8 mouse cellular contexts compared by ENCODE assay signal in the genomic region with DNA sequence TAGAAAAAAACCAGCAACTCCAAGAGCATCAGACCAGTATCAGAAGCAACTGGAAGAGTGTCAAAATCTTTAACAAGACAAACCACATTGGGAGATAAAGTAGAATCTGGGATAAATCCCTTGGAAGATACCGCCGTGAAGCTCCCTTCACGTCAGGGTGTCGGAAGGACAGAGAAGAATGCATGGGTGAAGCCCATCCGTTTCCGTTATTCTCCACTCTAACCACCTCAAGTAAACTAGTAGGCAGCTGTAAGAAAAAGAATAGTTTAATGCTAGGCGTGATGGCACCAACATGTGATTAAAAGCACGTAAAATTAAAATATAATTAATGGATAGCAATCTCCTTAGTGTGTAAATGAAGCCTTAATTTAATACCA. TPM values are rescaled to one million over a fixed set of nuclear protein-coding genes. Genes with fewer than 3 reads are reported as not detected.
DNase-seq lines count a peak whose midpoint lies in the region; ATAC-seq and TF ChIP-seq lines count a peak whose summit lies in the region.

No protein-coding gene starts in this region.

- peak overlapping the region; percentile 76 for H3K4me3 ChIP-seq in layer of hippocampus, adult 2 months
- H3K4me3 ChIP-seq in embryonic facial prominence, embryonic 13.5 days = peak overlapping the region; percentile 52
- peak overlapping the region; percentile 68 for H3K4me3 ChIP-seq in intestine, embryonic 16.5 days (ENCODE audit: low read length)
- H3K4me3 ChIP-seq in midbrain, embryonic 15.5 days = peak overlapping the region; percentile 49

- H3K9ac ChIP-seq in embryonic facial prominence, embryonic 13.5 days = peak overlapping the region; percentile 72
- H3K9ac ChIP-seq in intestine, embryonic 16.5 days (ENCODE audit: low read depth, low read length) = peak overlapping the region; percentile 56
- peak overlapping the region; percentile 57 for H3K9ac ChIP-seq in midbrain, embryonic 15.5 days

- intact Hi-C loops in left cerebral cortex, postnatal 14 days (cut with DNase I) = loop anchor here (10.0 kb wide), 1 partner anchor 92 kb away; the partner anchor contains the start of gene Zfp790

- H3K27me3 ChIP-seq in embryonic facial prominence, embryonic 13.5 days = no peaks in the 10 kb centered on the region
- H3K27me3 ChIP-seq in intestine, embryonic 16.5 days (replicated peaks; ENCODE audit: control insufficient read depth, insufficient read depth, low read length) = no peaks in the 10 kb centered on the region
- H3K27me3 ChIP-seq in midbrain, embryonic 15.5 days (replicated peaks) = no peaks in the 10 kb centered on the region

- DNase-seq in layer of hippocampus, adult 2 months (ENCODE audit: low spot score in 2 of 2) = no peak
- DNase-seq in layer of hippocampus, adult 18-20 months (ENCODE audit: low spot score in 2 of 2) = no peak
- DNase-seq in urinary bladder, postnatal 10 days (ENCODE audit: low spot score) = no peak
- DNase-seq in MN1 (ENCODE audit: low spot score) = no peak
- DNase-seq in left cerebral cortex, postnatal 14 days (ENCODE audit: low spot score in 2 of 2) = no peak

- TF ChIP-seq CTCF in layer of hippocampus, adult 2 months (conservative IDR thresholded peaks at IDR 0.05) = no peak

- H3K4me2 ChIP-seq in embryonic facial prominence, embryonic 13.5 days = peak overlapping the region; percentile 60
- peak overlapping the region; percentile 70 for H3K4me2 ChIP-seq in intestine, embryonic 16.5 days (ENCODE audit: low read depth, low read length)
- peak overlapping the region; percentile 52 for H3K4me2 ChIP-seq in midbrain, embryonic 15.5 days

- H3K9me3 ChIP-seq in embryonic facial prominence, embryonic 13.5 days = no peaks in the 10 kb centered on the region
- H3K9me3 ChIP-seq in intestine, embryonic 16.5 days (ENCODE audit: control insufficient read depth, low read length) = no peaks in the 10 kb centered on the region
- no peaks in the 10 kb centered on the region for H3K9me3 ChIP-seq in midbrain, embryonic 15.5 days

- WGBS in embryonic facial prominence, embryonic 13.5 days = 27% methylated on average over 8 of the region's 8 CpGs
- 23% methylated on average over 8 of the region's 8 CpGs for WGBS in intestine, embryonic 16.5 days
- 15% methylated on average over 8 of the region's 8 CpGs for WGBS in midbrain, embryonic 15.5 days

- H3K27ac ChIP-seq in layer of hippocampus, adult 2 months = peak overlapping the region; percentile 98
- H3K27ac ChIP-seq in embryonic facial prominence, embryonic 13.5 days = peak overlapping the region; percentile 94
- peak overlapping the region; percentile 98 for H3K27ac ChIP-seq in intestine, embryonic 16.5 days (ENCODE audit: low read length)
- H3K27ac ChIP-seq in midbrain, embryonic 15.5 days = peak overlapping the region; percentile 96

- ATAC-seq in embryonic facial prominence, embryonic 13.5 days (ENCODE audit: insufficient number of reproducible peaks, insufficient read depth, low FRiP score, low TSS enrichment, low read depth) = no peak
- ATAC-seq in intestine, embryonic 16.5 days = no peak
- no peak for ATAC-seq in midbrain, embryonic 15.5 days (replicated peaks)

- peaks cover 27% of the 10 kb centered on the region for H3K36me3 ChIP-seq in embryonic facial prominence, embryonic 13.5 days
- peaks cover 6% of the 10 kb centered on the region; the same call in 1 of the 2 replicates for H3K36me3 ChIP-seq in intestine, embryonic 16.5 days (ENCODE audit: control insufficient read depth, insufficient read depth, low read length)
- peaks cover 3% of the 10 kb centered on the region; the same call in 1 of the 2 replicates for H3K36me3 ChIP-seq in midbrain, embryonic 15.5 days (replicated peaks)

- H3K4me1 ChIP-seq in embryonic facial prominence, embryonic 13.5 days = peaks cover 20% of the 10 kb centered on the region
- H3K4me1 ChIP-seq in intestine, embryonic 16.5 days (ENCODE audit: control insufficient read depth, insufficient read depth, low read length) = peaks cover 8% of the 10 kb centered on the region; the same call in 1 of the 2 replicates
- H3K4me1 ChIP-seq in midbrain, embryonic 15.5 days = peaks cover 32% of the 10 kb centered on the region

RNA-seq across cellular contexts. Expression of gene Zfp27, which starts 0.3 kb away (rescaled TPM):
- total RNA-seq in layer of hippocampus, adult 2 months (2021) = 10 to 100 TPM; 20.5 to 22.2 TPM
- 10 to 100 TPM; 19.7 to 19.8 TPM for total RNA-seq in layer of hippocampus, adult 18-20 months (2021)
- 12.5 and 13.8 TPM in 2 replicates for polyA plus RNA-seq in embryonic facial prominence, embryonic 13.5 days (2015; fragmentation: Nextera tagmentation; extraction: Ambion mirVana)
- polyA plus RNA-seq in intestine, embryonic 16.5 days (2015; fragmentation: Nextera tagmentation; extraction: Ambion mirVana) = 6.6 and 7.1 TPM in 2 replicates
- 15.5 and 16.0 TPM in 2 replicates for polyA plus RNA-seq in midbrain, embryonic 15.5 days (2015; fragmentation: Nextera tagmentation; extraction: Ambion mirVana)
- total RNA-seq in left cerebral cortex, postnatal 14 days (2021) = 10 to 100 TPM; 21.5 to 22.5 TPM

RNA-seq across cellular contexts. Expression of gene Zfp383, which starts 1.4 kb away (rescaled TPM):
- total RNA-seq in layer of hippocampus, adult 2 months (2021) = 1 to 10 TPM; 8.4 to 9.1 TPM
- 10 to 100 TPM in 1 of 2 experiments, 1 to 10 TPM in 1; 8.0 to 10.0 TPM for total RNA-seq in layer of hippocampus, adult 18-20 months (2021)
- 6.0 and 8.2 TPM in 2 replicates for polyA plus RNA-seq in embryonic facial prominence, embryonic 13.5 days (2015; fragmentation: Nextera tagmentation; extraction: Ambion mirVana)
- polyA plus RNA-seq in intestine, embryonic 16.5 days (2015; fragmentation: Nextera tagmentation; extraction: Ambion mirVana) = 2.7 TPM in 2 replicates
- polyA plus RNA-seq in midbrain, embryonic 15.5 days (2015; fragmentation: Nextera tagmentation; extraction: Ambion mirVana) = 7.2 and 7.7 TPM in 2 replicates
- 1 to 10 TPM; 7.5 to 8.2 TPM for total RNA-seq in left cerebral cortex, postnatal 14 days (2021)

RNA-seq across cellular contexts. Expression of gene Zfp420, which starts 46.9 kb away (rescaled TPM):
- 10 to 100 TPM; 13.4 to 18.7 TPM for total RNA-seq in layer of hippocampus, adult 2 months (2021)
- 10 to 100 TPM; 17.4 to 21.0 TPM for total RNA-seq in layer of hippocampus, adult 18-20 months (2021)
- 9.3 and 11.7 TPM in 2 replicates for polyA plus RNA-seq in embryonic facial prominence, embryonic 13.5 days (2015; fragmentation: Nextera tagmentation; extraction: Ambion mirVana)
- 4.2 and 4.3 TPM in 2 replicates for polyA plus RNA-seq in intestine, embryonic 16.5 days (2015; fragmentation: Nextera tagmentation; extraction: Ambion mirVana)
- 22.4 and 24.4 TPM in 2 replicates for polyA plus RNA-seq in midbrain, embryonic 15.5 days (2015; fragmentation: Nextera tagmentation; extraction: Ambion mirVana)
- 10 to 100 TPM; 12.8 to 13.7 TPM for total RNA-seq in left cerebral cortex, postnatal 14 days (2021)

RNA-seq across cellular contexts. Expression of gene Zfp74, which starts 47.2 kb away (rescaled TPM):
- total RNA-seq in layer of hippocampus, adult 2 months (2021) = 10 to 100 TPM; 17.0 to 17.5 TPM
- total RNA-seq in layer of hippocampus, adult 18-20 months (2021) = 10 to 100 TPM; 15.4 to 18.1 TPM
- 14.9 and 16.0 TPM in 2 replicates for polyA plus RNA-seq in embryonic facial prominence, embryonic 13.5 days (2015; fragmentation: Nextera tagmentation; extraction: Ambion mirVana)
- 5.4 and 6.4 TPM in 2 replicates for polyA plus RNA-seq in intestine, embryonic 16.5 days (2015; fragmentation: Nextera tagmentation; extraction: Ambion mirVana)
- polyA plus RNA-seq in midbrain, embryonic 15.5 days (2015; fragmentation: Nextera tagmentation; extraction: Ambion mirVana) = 23.4 and 24.2 TPM in 2 replicates
- 10 to 100 TPM; 19.9 to 21.4 TPM for total RNA-seq in left cerebral cortex, postnatal 14 days (2021)

RNA-seq across cellular contexts. Expression of gene Zfp940, which starts 53.2 kb away (rescaled TPM):
- 10 to 100 TPM; 17.4 to 17.8 TPM for total RNA-seq in layer of hippocampus, adult 2 months (2021)
- 10 to 100 TPM; 14.2 to 18.9 TPM for total RNA-seq in layer of hippocampus, adult 18-20 months (2021)
- 6.3 and 7.4 TPM in 2 replicates for polyA plus RNA-seq in embryonic facial prominence, embryonic 13.5 days (2015; fragmentation: Nextera tagmentation; extraction: Ambion mirVana)
- 2.7 and 3.2 TPM in 2 replicates for polyA plus RNA-seq in intestine, embryonic 16.5 days (2015; fragmentation: Nextera tagmentation; extraction: Ambion mirVana)
- 15.3 and 16.1 TPM in 2 replicates for polyA plus RNA-seq in midbrain, embryonic 15.5 days (2015; fragmentation: Nextera tagmentation; extraction: Ambion mirVana)
- total RNA-seq in left cerebral cortex, postnatal 14 days (2021) = 10 to 100 TPM; 20.3 to 23.2 TPM
